Mouse (Mus musculus) neural tube, embryonic 11.5 days (tissue): ENCODE measurements at regions not wholly inside any gene's neighbourhood (a gene's known extent, or its start where the extent isn't known, plus 50 kb on each side); places are given as distances from the start of the nearest gene placed in this dataset.

Experiments used
- ATAC-seq: fragments of 200-750 bp; cut with Nextera tagmentation; 2 replicates; pipeline ENCODE4 v1.8.0; 2017; ENCODE audit warnings: moderate number of reproducible peaks, mild to moderate bottlenecking, moderate TSS enrichment, moderate library complexity; ENCODE audit not compliant: insufficient read depth, low FRiP score, low TSS enrichment
- DNase-seq: peaks from one replicate; pipeline ENCODE4 v3.0.0-alpha.2; 2015; ENCODE audit warnings: low spot score
- H3K27ac ChIP-seq: fragments of 300-500 bp; sonication (generic); 2 replicates; pipeline ENCODE4 v1.5.1; 2014; ENCODE audit warnings: low read depth, mild to moderate bottlenecking, low read length
- H3K27me3 ChIP-seq: fragments of 300-500 bp; sonication (generic); 2 replicates; pipeline ENCODE4 v1.6.1; 2014; ENCODE audit warnings: mild to moderate bottlenecking, low read length, mixed read lengths; ENCODE audit not compliant: control insufficient read depth, insufficient read depth
- H3K36me3 ChIP-seq: fragments of 300-500 bp; sonication (generic); 2 replicates; pipeline ENCODE4 v1.6.1; 2014; ENCODE audit warnings: mild to moderate bottlenecking, low read length, moderate library complexity, mixed read lengths; ENCODE audit not compliant: control insufficient read depth, insufficient read depth
- H3K4me1 ChIP-seq: fragments of 300-500 bp; sonication (generic); 2 replicates; pipeline ENCODE4 v1.6.1; 2014; ENCODE audit warnings: low read length, mixed read lengths; ENCODE audit not compliant: control insufficient read depth, insufficient read depth
- H3K4me2 ChIP-seq: fragments of 300-500 bp; sonication (generic); 2 replicates; pipeline ENCODE4 v1.6.1; 2014; ENCODE audit warnings: low read depth, mild to moderate bottlenecking, moderate library complexity
- H3K4me3 ChIP-seq: fragments of 300-500 bp; sonication (generic); 2 replicates; pipeline ENCODE4 v1.5.1; 2014; ENCODE audit warnings: low read depth, low read length
- H3K9ac ChIP-seq: fragments of 300-500 bp; sonication (generic); 2 replicates; pipeline ENCODE4 v1.6.1; 2014; ENCODE audit warnings: mild to moderate bottlenecking, low read length
- H3K9me3 ChIP-seq: fragments of 300-500 bp; sonication (generic); 2 replicates; pipeline ENCODE4 v1.6.1; 2016; ENCODE audit warnings: low read length; ENCODE audit not compliant: control insufficient read depth
- WGBS: fragments of 180-500 bp; shearing (Covaris S2); extraction: QIAGEN DNeasy Blood & Tissue Kit; methylation state at CpG from one replicate; pipeline ENCODE4 v1.1.7; 2014; 5-methylcytosine and 5-hydroxymethylcytosine counted together

GRCm38 (mm10) chr2:10784266-10784665 is 387.6 kb upstream of the Prkcq start:
- ATAC-seq, result no peak; the same call in 1 of the 2 replicates
- WGBS, result 46% methylated on average over 1 of the region's 2 CpGs
- H3K4me2 ChIP-seq, result no peak overlapping the region

DNA sequence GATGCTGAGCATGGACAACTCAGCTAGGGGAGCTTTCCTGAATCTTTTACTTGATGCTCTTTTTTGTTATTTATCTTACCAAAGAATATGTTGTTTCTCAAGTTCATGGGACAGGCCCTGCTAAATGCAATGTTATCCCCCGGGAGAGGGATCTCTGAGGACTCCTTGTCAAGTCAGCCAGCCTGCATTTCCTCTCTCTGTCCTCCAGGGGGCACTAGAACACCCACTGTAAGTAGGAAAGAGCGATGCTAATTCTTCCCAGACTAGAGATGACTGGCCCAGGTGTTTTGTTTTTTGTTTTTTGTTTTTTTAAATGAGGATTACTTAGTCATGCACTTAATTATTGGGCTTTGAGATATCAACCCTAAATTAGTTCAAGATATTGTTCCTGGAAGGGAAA is 386.8 kb upstream of the Prkcq start:
- peak; percentile 56 for DNase-seq
- Histone ChIP-seq H3K4me1 (no peaks in the 10 kb centered on the region), H3K27ac (no peak overlapping the region), H3K4me2 (no peak overlapping the region), H3K4me3 (no peak overlapping the region), H3K9me3 (no peaks in the 10 kb centered on the region), H3K36me3 (no peaks in the 10 kb centered on the region), H3K9ac (no peak overlapping the region), H3K27me3 (no peaks in the 10 kb centered on the region)
- peak; percentile 55; the same call in 1 of the 2 replicates for ATAC-seq
- WGBS, result 22% methylated on average over 2 of the region's 2 CpGs

More at GRCm38 (mm10) chr2:10784266-10784665, 387.6 kb upstream of the Prkcq start:
- Histone ChIP-seq H3K9me3 (no peaks in the 10 kb centered on the region), H3K4me1 (no peaks in the 10 kb centered on the region), H3K27me3 (no peaks in the 10 kb centered on the region), H3K4me3 (no peak overlapping the region), H3K36me3 (no peaks in the 10 kb centered on the region), H3K9ac (no peak overlapping the region), H3K27ac (no peak overlapping the region)
- no peak for DNase-seq

DNA sequence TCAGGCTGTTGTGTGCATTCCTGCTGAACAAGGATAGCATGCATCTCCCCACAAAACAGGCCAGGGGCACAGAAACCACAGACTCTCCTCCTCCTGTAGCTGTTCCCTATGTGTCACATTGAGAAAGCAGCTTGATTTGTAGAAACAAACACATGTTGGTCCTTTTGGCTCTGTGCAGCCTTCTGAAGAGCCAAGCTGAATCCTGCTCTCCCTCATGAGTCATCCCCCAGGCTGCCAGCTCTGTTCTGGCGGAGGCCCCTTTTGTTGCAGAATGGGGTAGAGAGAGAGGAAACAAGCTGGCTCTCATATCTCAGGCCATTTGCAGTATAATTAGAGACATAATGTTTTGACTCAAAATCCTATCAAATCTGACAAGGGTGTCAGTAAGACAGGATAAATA is 383.4 kb upstream of the Prkcq start:
- H3K9ac ChIP-seq, result no peak overlapping the region
- H3K27ac ChIP-seq, result no peak overlapping the region
- no peaks in the 10 kb centered on the region for H3K9me3 ChIP-seq
- H3K27me3 ChIP-seq, result no peaks in the 10 kb centered on the region
- H3K4me2 ChIP-seq, result no peak overlapping the region
- H3K4me3 ChIP-seq, result no peak overlapping the region
- WGBS, result 38% methylated on average over 1 of the region's 1 CpGs
- H3K4me1 ChIP-seq, result no peaks in the 10 kb centered on the region
- DNase-seq (peak; percentile 12), ATAC-seq (no peak)
- no peaks in the 10 kb centered on the region for H3K36me3 ChIP-seq

DNA sequence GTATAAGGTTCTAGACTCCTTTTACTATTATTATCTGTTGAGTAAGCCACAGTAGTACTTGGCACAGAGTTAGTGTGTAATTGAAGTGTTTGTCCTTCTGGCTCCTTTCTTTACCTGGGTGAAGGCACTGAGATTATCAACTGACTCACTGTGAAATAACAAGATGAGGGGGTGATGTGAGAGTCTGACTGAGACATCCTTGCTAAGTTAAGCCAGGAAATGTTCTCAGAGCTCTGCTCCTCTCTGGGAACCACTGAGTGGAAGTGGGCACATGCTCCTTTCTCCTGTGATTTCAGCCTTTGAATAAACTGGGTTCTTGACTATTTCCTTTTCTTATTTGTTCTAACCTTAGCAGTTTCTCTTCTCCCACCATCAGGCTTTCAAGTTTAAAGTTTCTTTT is 380.7 kb upstream of the Prkcq start:
- no peak for ATAC-seq
- Histone ChIP-seq H3K9me3 (no peaks in the 10 kb centered on the region), H3K36me3 (no peaks in the 10 kb centered on the region), H3K27me3 (no peaks in the 10 kb centered on the region), H3K27ac (no peak overlapping the region), H3K4me1 (no peaks in the 10 kb centered on the region), H3K4me3 (no peak overlapping the region), H3K9ac (no peak overlapping the region), H3K4me2 (no peak overlapping the region)
- no peak for DNase-seq

DNA sequence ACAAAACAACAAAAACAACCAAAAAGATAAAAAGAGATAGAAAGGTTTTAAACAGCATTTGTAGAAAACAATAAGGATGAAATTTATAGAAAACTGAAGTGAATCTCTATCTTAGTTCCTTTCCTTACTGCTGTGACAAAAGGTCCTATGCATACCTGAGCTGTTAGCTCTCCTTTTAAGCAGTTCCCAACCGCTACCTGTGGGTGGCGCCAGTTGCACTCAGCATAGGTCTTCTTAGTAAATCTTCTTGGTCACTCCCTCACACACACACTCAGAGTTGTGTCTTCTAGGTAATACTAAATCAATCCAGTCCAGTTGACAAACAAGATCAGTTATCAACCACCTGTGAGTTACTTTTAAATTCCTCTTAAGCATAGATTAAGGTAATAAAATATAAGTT is 355.5 kb upstream of the Prkcq start:
- no peaks in the 10 kb centered on the region for H3K4me1 ChIP-seq
- no peaks in the 10 kb centered on the region for H3K9me3 ChIP-seq
- ATAC-seq (no peak), DNase-seq (no peak)
- H3K9ac ChIP-seq, result no peak overlapping the region
- H3K36me3 ChIP-seq, result no peaks in the 10 kb centered on the region
- H3K27ac ChIP-seq, result no peak overlapping the region
- 30% methylated on average over 2 of the region's 2 CpGs for WGBS
- H3K27me3 ChIP-seq, result no peaks in the 10 kb centered on the region
- H3K4me2 ChIP-seq, result no peak overlapping the region
- H3K4me3 ChIP-seq, result no peak overlapping the region

GRCm38 (mm10) chr2:10825278-10826133 is 346.4 kb upstream of the Prkcq start:
- no peaks in the 10 kb centered on the region for H3K27me3 ChIP-seq
- peak overlapping the region; percentile 54; the same call in 1 of the 2 replicates for H3K9ac ChIP-seq
- 35% methylated on average over 29 of the region's 29 CpGs for WGBS
- ATAC-seq, result peak; percentile 65
- peak; percentile 73 for DNase-seq
- H3K27ac ChIP-seq, result no peak overlapping the region
- H3K9me3 ChIP-seq, result no peaks in the 10 kb centered on the region
- no peaks in the 10 kb centered on the region for H3K36me3 ChIP-seq
- H3K4me3 ChIP-seq, result peak overlapping the region; percentile 29
- no peaks in the 10 kb centered on the region for H3K4me1 ChIP-seq
- peak overlapping the region; percentile 41 for H3K4me2 ChIP-seq

DNA sequence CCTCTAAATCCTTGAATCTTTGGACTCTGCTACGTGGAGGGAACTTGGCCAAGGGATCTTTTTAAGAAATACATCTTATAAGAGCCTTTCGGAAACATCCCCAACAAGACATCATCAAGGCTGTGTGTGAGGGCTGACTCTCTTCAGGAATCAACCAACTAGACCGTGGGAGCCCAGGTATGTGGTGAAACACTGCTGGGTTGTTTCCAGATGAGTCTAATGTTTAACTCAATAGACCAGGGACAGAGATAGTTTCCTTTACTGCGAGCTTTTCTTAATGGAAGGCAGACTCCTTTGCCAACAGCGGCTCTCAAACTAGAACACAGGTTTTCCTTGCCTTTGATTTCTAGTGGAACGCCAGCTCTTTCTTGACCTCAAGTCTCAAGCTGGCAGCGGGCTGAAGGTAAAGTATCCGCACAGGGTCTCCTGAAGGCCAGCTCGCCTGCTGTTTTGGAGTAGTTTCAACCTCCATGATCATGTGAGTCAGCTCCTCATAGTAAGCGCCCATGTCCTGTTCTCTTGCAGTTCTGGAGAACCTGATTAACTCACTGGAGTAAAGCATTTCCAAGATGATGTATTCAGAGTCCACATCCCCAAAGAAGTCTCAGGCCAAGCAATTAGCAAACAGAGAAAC is 345.7 kb upstream of the Prkcq start:
- Histone ChIP-seq H3K4me3 (no peak overlapping the region), H3K4me1 (no peaks in the 10 kb centered on the region), H3K4me2 (no peak overlapping the region), H3K27ac (no peak overlapping the region), H3K27me3 (no peaks in the 10 kb centered on the region), H3K9me3 (no peaks in the 10 kb centered on the region), H3K36me3 (no peaks in the 10 kb centered on the region), H3K9ac (no peak overlapping the region)
- DNase-seq, result no peak
- ATAC-seq, result no peak
- 81% methylated on average over 10 of the region's 10 CpGs for WGBS

GRCm38 (mm10) chr2:10839976-10840375 is 331.9 kb upstream of the Prkcq start:
- Histone ChIP-seq H3K9ac (no peak overlapping the region), H3K4me2 (no peak overlapping the region), H3K27me3 (no peaks in the 10 kb centered on the region), H3K4me3 (no peak overlapping the region), H3K9me3 (no peaks in the 10 kb centered on the region), H3K36me3 (no peaks in the 10 kb centered on the region), H3K4me1 (no peaks in the 10 kb centered on the region), H3K27ac (no peak overlapping the region)
- WGBS, result 71% methylated on average over 5 of the region's 5 CpGs
- ATAC-seq (no peak), DNase-seq (no peak)
